Mouse (Mus musculus): ENCODE data around the gene Hoxa6.

Hoxa6 gene

DNA sequence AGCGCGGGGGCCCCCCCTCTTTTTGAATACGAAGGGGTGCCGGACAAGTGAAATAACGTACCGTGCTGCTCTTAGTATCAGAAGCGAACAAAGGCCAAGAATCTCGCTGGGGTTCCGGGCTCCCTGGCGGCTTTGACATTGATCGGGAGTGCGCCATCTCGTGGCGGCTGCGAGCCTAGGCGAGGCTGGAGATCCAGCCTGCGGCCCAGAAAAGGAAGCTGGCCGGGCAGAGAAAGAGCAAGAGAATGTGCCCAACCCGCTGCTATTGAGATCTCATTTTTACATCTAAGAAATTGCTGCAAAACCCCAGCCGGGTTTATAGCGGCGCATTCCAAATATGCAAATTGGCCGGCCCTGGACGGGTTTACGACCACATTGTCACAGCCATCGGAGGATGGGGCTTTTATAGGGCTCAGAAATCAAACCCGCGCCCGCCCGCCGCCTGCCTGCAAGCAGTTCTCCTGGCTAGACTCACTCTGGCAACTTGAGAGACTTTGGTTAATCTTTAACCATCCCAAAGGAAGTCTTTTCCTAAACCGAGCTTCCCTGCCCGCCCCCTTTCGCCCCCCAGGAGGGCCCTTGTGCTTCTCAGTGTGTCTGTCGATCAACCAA lies 32.0 kb upstream of the Hoxa6 start, which contains the start of gene Hoxa10:
Hoxa10 (minus strand) TSS at position 466 of the 612 bp plus-strand sequence.
- DNase-seq, result no peak

GRCm38 (mm10) chr6:52239625-52240388 lies 31.3 kb upstream of the Hoxa6 start:
- no peak for DNase-seq

GRCm38 (mm10) chr6:52238976-52239375 lies 30.5 kb upstream of the Hoxa6 start:
- DNase-seq, result no peak

DNA sequence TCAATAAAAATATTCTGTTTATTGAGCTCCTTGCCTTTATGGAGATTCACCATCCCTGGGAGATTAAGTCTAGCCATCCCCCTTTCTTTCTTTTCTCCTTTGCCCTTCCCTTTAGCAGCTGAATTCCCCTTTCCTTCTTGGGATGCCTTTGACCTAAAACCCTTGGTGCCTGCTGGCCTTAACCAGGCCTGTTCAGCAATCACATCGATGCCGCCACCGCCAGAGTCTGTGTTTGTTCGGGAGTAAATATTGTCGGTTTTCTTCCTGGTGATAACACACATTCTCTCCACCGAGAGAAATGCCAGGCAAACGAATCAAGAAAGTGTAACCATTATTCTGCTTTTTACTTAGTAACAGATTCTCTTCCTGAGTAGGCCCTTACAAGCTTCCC lies 29.6 kb upstream of the Hoxa6 start:
- no peak for DNase-seq

- DNase-seq, result no peak
Measured at GRCm38 (mm10) chr6:52237346-52238154, 29.0 kb upstream of the Hoxa6 start.

- no peak for DNase-seq
Measured at GRCm38 (mm10) chr6:52236806-52237205, 28.3 kb upstream of the Hoxa6 start.

GRCm38 (mm10) chr6:52235866-52236265 lies 27.3 kb upstream of the Hoxa6 start:
- DNase-seq, result no peak

DNA sequence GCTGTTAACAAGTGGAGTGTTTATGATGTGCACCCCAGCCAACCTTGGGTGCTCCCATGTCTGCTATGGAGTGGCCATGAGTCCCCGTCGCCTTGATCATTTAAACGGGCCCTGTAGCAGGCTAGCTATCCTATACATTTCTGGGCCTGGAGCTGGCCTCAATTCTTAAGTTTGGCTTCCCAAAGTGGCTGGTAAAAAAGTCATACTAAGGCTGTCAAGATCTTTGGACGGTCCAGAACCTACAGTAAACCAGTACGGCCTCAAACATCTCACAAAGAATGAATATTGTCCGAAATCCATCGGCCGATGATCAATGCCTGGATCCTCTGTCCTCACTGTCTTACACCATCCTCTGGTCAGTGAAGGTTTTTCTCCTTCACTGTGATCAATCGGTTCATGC lies 26.7 kb upstream of the Hoxa6 start:
- no peak for DNase-seq

GRCm38 (mm10) chr6:52234428-52235140 lies 26.1 kb upstream of the Hoxa6 start:
- DNase-seq, result no peak

DNA sequence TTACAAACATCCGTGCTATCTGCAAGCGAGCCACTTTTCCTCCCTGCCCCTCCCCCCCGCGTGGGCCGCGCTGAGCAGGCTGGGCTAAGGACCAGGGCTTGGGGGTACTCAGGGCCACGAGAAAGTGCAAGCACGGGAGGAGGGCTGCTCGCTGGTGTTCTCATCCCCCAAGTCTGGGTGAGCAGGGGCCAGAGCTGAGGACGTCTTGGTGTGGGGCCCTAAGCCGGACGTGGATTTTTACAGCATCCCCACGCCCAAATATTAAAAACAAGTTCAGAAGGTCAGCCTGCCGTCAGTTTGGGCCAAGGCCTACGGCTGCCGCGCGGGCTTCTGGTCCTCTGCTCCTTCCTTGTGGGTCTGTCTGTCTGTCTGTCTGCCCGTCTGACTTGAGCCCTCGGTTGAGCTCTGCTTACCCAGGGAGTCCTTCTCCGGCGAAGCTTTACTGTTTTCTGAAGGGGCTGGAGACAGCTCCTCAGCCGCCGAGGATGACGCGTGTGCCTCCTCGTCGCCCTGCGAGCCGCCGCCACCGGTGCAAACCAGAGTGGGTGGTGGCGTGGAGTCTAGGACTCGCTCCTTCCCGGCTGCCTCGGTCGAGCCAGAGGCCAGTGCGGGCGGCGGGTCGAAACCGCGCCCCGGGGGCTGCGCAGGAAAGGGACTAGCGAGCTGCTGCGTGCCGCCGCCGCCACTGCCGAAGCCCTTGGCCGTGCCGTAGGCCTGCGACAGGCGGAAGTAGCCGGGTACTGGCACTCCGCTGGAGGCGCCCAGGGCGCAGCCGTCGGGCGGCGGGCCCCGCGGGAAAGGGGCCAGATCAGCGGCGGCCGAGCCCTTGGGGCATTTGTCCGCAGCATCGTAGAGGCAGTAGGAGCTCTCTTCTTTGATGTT lies 25.3 kb upstream of the Hoxa6 start:
- no peak for DNase-seq

- DNase-seq, result no peak
Measured at GRCm38 (mm10) chr6:52232984-52233545, 24.5 kb upstream of the Hoxa6 start.

GRCm38 (mm10) chr6:52232568-52232965 lies 24.0 kb upstream of the Hoxa6 start:
- DNase-seq, result no peak

DNA sequence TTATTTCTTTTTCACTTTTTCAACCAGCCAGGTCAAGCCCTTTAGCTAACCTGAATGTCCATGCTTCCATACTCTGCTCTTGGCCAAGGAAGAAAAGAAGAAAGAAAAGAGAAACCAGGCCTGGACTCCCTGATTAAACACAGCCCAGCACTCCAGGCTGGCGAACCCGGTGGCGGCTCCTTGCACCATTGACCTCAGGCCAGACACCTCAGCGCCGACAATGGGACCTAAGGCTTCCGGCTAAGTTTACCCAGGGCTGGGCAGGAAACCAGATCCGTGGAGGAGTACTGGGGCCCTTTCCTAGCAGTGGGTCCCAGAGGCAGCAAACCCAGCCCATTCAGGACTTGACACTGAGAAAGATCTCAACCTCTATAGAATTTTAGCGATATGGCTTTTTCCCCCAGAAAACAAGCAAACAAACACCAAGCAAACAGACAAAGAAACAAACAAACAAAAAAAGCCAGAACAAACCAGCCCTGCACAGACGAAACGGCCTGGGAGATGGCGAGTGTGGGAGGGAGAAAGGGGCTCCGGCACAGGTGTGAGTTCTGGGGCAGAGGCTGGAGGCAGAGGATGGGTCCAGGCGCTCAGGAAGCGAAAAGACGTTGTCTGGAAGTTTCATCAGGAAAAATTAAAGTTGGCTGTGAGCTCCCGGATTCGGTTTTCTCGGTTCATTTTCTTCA lies 23.5 kb upstream of the Hoxa6 start:
- no peak for DNase-seq

DNA sequence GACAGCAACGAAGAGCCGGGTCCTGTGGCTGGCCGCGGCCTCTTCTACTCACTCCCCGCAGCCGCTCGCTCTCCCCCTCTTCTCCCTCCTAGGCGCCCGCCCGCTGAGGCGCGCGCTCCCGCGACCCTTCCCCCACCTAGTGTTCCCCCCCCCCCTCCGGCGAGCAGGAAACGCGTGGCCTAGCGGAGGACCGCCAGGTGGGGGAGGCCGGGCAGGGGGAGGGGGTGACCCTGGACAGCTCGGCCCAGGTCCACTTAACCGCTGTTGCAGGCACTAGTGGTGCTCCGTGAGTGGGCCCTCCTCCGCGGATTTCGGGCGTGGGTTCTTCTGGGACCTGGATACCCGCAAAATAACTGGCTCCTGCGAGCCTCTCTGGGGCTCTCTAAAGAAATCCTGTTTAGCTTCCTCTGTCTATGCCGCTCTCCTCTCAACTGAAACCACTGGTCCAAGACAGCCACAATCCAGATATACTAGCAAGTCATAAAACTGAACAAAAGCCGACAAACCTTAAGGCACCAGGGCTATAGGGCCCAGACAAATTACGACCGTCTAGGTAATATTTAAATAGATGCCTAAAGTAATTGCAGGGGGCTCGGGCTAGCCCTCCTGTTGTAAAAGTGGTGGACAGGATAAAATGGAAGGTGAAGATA lies 22.1 kb upstream of the Hoxa6 start, which contains the start of gene Hoxa9:
Hoxa9 (minus strand) TSS at position 574 of the 650 bp plus-strand sequence.
- no peak for DNase-seq

DNA sequence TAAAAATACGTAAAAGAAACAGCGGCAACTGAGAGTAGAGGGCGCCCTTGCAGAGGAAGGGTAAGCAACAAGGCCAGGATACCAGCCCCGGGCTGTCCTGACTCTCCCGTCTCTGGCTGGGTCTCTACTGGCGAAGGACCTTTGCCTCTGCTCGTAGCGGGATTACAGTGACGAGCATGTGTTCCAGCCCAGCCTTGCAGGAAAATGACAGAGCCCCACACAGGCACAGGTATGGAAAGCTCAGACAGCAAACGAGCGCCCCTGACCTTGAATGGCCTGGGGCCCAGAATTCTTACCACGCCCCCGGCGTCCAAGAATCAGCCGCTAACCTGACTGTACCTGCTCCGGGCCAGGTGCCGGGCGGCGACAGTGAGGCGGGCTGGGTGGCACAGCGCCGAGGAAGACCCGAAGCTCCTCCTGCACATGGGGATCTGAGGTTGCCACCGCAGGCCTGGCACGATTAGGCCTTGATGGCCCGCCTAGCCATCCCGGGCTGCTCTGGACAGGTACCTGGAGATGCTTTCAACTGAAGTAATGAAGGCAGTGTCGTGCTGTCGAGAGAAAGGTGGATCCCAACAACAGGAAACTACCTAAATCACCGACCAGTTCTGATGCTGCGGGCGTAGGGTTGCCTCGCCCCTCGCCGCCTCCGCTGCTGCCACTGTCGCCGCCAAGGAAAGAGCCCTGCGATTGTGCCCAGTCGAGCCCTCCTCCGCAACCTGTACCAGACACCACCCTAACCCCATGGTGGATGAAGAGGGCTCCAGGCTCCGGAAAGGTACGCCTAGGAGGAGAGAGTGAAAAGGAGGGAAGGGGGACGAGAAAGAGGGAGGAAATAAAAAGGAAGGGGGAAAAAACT lies 21.3 kb upstream of the Hoxa6 start:
- DNase-seq, result no peak

GRCm38 (mm10) chr6:52228475-52229465 lies 20.2 kb upstream of the Hoxa6 start:
- no peak for DNase-seq

GRCm38 (mm10) chr6:52227470-52228222 lies 19.1 kb upstream of the Hoxa6 start:
- no peak for DNase-seq

All from thymus, adult 18-20 months (tissue).